Mouse (Mus musculus) urinary bladder, postnatal 4 days (tissue): Measurements from ENCODE around the gene Tcea2.

Experiments used
- DNase-seq, 2 experiments: peaks; one replicate each; pipeline ENCODE4 v3.0.0; 2021 to 2022; ENCODE audit warnings: low spot score in 2 of 2

The Tcea2 gene

DNA sequence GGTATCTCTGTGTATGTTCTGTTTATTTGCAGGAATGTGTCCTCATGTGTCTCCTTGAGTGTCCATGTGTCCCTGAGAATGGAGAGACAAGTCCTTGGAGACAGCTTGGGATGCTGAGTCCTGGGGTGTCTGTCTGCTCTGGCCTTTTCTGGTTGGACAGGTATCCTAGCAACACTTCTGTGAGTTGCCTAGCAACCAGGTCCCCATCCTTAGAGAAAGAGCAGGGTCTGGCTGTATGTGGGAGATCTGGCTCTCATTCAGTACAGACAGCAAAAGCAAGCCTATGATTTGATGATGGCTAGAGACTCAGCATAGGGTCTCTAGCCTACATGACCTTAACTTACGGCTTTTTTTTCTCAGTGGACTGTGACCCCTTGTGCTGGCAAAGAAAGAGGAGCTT lies 33.6 kb downstream of the Tcea2 start:
- no peak for DNase-seq

DNA sequence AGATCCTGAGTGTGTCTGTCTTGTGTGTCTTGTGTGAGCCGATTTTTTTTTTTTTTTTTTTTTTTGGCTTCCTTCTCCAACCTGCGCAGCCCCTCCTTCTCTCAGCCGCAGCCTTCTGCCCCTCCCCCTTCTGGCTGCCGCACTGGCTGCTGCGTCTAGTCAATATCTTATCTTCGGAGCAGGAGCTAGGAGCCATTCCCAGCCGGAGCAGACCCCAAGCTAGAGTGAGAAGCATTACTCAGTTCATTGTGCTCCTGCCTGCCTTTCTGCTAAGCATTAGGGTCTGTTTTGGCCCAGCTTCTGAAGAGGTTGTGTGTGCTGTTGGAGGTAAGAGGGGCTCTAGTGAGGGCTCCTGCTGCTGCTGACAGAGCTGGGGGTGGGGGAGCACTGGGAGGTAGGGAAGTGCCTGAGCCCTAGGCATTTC lies 34.8 kb downstream of the Tcea2 start, which contains the start of gene Oprl1:
Gene Oprl1 (plus strand): TSS at position 114 of the 424 bp plus-strand sequence.
- no peak for DNase-seq

DNA sequence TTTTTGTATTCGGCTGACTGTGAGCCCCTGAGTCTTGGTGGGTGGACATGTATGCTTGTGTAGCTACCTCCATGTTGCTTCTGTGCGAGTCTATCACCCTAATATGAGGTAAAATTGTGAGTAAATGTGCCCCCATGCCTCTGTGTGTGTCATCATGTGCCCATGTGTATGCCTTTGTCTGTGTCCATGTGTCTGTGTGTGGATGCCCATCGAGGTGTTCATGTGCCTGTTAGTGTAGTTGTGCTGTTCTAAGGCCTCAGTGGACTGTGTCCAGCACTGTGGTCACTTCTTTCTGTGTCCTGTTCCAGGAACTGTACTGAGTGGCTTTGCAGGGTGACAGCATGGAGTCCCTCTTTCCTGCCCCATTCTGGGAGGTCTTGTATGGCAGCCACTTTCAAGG lies 35.3 kb downstream of the Tcea2 start:
- DNase-seq, result no peak

DNA sequence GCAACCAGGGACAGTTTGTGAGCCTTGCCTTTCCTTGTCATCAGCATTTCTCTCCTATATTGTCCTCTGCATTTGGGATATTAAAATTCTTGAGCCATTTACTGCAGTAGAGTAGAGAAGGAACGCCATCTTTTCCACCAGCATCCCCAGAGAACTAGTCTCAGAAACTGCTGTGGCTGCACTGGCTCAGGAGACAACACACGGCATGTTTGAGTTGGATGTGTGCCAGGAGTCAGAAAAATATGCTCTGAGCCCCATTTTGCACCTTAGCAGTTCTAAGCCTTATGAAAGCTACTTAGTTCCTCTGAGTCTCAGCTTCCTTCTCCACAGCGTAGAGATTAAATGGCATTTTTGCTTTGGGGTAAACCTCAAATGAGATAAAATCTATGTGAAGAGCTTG lies 36.9 kb downstream of the Tcea2 start:
- no peak for DNase-seq

- no peak for DNase-seq
Measured at GRCm38 (mm10) chr2:181720061-181720460, 40.0 kb downstream of the Tcea2 start.

DNA sequence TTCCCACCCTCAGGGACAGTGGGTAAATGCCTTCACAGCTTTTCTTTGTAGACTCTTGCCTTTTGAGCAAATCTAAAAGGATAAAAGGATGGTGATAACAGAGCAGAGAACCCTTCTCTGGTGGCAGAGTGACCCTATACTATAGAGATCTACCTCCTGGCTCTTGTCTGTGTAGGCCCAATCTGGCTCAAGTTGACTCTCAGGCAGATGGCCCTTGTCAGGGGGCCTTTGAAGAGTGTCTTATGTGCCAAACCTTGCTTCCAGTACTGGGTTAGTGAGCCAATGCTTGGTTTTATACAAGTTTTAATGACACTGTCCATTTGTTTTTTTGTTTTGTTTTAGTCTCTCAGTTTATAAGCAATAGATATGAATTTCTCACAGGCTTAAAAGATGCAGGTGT lies 41.1 kb downstream of the Tcea2 start:
- DNase-seq, result no peak

DNA sequence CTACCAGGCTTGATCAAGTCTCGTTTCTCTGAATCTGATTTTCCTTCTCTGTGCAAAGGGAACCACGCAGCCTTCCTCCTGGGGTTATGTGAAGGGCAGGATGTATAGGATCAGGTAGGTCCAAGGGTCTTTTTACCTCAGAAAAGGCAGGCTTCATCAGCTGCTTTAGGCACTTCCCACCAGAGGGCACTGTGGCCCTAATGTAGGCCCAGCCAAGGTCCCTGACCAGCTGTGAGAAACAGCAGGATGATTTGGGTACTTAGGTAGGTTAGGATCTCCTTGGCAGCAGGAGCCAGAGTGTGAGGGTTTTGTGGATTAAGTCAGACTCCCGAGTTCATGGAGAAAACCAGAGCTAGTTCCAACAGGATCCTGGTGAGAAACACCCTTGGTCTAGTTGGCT lies 42.1 kb downstream of the Tcea2 start:
- no peak for DNase-seq

DNA sequence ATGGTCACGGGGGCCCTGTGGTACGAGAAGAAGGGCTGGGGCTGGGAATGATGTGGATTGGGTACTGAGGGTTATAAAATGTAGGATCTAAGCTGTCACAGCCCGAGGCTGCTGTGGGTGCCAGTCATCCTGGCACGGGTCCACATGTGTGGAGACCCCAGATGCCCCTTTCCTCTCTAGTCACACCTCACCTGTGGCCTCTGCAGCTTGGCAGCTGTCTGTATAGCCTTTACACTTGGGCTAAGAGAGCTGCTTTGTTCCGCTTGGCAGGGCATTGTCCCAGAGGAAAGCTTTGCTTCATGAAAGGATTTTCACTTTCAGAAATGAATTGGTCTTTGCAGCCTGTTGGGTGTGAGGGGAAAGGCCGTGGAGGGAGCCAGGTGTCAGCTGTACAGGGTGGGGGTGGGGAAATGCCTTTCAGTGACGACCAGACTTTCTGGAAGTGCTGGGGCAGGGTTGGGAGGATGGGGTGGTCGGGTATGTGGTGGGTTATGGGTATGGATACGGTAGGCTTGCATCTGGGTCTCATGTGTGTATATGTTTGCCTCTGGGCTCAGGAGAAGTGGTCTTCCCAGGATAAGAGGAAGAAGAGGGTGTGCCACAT lies 47.7 kb downstream of the Tcea2 start:
- no peak for DNase-seq

- no peak for DNase-seq
Measured at GRCm38 (mm10) chr2:181730051-181730450, 49.9 kb downstream of the Tcea2 start.
